Mouse (Mus musculus) kidney, adult 11 months (tissue): ENCODE results near the gene Wdr20.

ENCODE experiments used
- DNase-seq: peaks from one replicate; pipeline ENCODE4 v3.0.0; 2022

The Wdr20 gene

GRCm38 (mm10) chr12:110828908-110829307 is 91.2 kb downstream of the Wdr20 start:
- no peak for DNase-seq

DNA sequence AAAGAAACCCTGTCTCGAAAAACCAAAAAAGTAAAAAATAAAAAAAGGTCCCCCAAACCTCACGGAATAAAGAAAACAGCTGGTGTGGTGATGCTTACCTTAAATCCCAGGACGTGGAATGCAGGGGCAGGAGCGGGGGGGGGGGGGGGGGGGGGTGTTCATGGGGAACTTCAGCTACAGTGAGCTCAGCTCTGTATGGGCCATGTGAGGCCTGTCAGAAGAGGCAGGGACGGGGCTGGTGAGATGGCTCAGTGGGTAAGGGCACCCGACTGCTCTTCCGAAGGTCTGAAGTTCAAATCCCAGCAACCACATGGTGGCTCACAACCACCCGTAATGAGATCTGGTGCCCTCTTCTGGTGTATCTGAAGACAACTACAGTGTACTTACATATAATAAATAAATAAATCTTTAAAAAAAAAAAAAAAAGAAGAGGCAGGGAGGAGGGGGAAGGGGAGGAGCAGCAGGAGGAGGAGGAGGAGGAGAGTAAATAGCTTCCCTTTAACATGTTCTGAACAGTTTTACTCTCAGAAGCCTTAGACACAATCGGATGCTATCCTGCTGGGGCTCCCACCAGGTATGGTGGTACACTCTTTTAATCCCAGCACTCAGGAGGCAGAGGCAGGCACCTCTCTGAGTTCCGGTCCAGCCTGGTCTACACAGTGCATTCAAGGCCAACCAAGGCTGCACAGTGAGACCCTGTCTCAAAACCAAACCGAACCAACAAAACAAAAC is 92.7 kb downstream of the Wdr20 start:
- DNase-seq, result no peak

DNA sequence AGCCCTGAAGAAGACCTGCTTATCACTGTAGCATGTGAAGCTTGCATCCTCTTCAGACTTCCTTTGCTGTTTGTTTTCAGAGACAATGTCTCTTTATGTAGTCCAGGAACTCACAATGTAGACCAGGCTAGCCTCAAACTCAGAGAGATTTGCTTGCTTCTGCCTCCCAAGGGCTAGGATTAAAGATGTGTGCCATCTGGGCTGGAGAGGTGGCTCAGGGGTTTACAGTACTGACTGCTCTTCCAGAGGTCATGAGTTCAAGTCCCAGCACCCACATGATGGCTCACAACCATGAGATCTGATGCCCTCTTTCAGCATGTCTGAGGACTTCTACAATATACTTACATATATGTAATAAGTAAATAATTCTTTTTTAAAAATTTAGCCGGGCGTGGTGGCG is 97.4 kb downstream of the Wdr20 start:
- DNase-seq, result no peak

- no peak for DNase-seq
These were observed 99.0 kb downstream of the Wdr20 start for GRCm38 (mm10) chr12:110836729-110837128.

DNA sequence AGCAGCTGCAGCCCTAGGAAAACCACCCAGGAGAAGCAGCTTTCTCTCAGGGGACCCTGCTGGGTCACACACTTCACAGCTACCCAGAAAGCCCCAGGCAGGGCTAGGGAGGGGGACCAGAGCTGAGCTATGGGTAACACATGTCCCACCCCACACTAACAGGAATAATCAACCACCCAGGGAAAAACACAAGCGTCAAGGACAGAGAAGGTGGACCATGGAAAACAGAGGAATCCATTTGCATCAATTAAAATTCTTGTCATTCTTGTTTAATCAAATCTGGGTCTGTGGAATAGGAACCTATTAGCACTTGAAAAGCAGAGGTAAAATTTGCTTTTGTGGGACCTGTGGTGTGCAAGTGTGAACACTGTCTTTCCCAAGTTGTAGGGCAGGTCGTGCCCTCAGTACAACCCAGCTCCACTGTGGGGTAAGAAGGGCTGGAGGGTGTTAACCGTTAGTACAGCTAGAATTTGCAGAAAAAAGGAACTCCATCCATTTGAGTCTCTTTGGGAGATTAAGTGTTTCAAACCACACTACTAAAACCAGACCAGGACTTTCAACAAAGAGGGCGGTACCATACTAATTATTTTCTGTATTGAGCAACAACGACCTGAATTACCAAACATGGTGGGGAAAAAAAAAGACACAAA is 99.6 kb downstream of the Wdr20 start:
- DNase-seq, result peak; percentile 73

- DNase-seq, result no peak
These were observed 100.1 kb downstream of the Wdr20 start for GRCm38 (mm10) chr12:110837850-110838249.

DNA sequence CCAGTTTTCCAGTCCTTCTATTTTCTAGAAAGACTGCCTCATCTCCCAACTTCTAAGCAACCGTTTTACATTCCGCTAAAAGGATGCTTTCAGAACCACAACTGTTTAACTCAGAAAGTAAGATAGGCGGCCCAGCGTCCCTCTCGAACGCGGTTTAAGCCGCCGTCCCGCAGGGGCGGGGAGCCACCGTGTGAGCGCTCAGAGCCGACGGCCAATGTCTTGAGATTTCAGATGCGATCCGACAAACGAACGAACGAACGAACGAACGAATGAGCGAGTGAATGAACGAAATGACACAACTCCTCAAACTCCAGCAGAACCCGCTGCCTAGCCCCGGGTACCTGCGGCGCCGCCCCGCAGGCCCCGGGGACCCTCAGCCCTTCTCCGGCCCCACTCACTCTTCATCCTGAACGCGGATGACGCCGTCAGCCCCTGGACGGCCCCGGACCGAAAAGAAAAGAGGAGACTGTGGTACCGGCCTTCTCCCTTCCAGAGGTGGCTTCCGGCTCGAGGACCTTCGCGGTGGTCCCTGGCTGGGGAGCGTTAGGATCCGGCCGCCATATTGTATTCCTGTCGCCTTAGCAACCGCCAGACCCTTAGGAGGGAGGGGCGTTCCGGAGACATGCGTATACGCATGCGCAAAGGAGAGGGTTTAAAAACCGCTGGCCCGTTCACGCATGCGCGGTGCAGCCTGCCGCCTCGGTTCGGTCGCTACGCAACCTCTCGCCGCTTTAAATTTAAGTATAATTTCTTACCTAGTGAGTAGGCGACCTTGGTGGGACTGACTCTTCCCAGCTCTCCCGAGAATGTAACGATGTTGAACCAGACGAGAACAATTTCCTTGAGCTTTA is 102.8 kb downstream of the Wdr20 start, which contains the start of gene Mok:
TSS of gene Mok (minus strand) at position 592 of the 851 bp plus-strand sequence.
- DNase-seq, result peak; percentile 91

DNA sequence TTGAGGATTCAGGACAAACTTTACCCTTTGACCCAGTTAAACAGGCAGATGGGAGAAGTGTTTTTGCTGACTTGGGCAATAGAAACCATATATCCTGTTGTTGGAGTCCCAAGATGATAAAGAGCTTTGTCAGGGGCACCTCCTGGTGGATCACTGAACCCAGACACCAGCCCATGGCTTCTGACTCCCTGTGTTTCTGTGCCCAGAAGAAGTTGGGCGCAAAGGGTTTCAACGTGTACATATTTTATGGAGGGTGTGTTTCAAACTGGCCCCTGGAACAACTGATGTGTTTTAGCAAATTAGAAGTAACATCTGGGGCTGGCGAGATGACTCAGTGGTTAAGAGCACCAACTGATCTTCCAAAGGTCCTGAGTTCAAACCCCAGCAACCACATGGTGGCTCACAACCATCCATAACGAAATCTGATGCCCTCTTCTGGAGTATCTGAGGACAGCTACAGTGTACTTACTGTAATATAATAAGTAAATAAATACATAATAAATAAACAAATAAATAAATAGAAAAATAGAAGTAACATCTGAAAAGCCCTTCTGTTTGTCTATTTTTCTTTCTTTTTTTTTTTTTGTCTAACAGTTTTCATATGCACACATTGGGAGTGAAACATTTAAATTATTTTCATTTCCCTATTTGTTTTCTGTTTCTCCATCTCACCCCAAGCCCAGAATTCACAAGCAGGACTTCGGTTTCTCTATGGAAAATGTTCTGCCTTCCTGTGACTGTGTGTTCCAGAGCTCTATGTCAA is 104.2 kb downstream of the Wdr20 start:
- DNase-seq, result no peak

DNA sequence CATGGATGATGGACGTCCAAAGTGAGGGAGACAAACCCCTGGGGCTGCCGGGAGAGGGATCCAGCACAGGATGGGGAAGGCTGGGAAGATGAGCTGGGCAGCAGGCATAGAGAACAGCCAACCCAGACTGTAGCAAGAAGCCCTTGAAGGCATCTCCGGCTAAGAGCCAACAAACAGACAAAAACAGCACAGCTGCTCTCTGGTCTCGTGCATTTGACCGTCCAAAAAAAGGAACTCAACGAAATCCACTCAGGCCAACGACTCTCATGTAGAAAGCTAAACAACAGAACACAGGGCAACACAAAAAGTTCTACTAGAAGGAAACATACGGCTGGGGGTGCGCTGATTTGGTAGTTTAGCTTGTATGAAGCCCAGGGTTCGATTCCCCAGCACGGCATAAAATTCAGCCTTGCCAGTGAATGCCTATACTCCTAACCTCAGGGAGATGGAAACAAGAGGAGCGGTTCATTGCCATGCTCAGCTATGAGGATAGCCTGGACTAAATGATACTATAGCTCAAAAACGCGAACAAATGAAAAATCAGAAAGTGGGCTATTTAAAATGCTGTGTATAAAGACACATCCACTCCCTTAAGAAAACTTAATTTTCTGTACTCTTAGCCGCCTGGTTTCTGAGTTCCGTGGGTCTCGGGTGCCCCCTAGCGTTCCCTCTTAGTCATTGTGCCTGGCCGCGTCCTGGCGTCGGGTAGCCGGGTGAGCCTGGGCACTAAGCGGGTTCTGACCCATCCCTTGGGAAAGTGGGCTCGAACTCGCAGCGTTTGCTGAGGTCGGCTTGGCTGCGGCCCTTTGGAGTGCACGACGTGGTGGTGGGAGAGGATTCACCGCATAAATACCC is 105.7 kb downstream of the Wdr20 start:
- peak; percentile 78 for DNase-seq

DNA sequence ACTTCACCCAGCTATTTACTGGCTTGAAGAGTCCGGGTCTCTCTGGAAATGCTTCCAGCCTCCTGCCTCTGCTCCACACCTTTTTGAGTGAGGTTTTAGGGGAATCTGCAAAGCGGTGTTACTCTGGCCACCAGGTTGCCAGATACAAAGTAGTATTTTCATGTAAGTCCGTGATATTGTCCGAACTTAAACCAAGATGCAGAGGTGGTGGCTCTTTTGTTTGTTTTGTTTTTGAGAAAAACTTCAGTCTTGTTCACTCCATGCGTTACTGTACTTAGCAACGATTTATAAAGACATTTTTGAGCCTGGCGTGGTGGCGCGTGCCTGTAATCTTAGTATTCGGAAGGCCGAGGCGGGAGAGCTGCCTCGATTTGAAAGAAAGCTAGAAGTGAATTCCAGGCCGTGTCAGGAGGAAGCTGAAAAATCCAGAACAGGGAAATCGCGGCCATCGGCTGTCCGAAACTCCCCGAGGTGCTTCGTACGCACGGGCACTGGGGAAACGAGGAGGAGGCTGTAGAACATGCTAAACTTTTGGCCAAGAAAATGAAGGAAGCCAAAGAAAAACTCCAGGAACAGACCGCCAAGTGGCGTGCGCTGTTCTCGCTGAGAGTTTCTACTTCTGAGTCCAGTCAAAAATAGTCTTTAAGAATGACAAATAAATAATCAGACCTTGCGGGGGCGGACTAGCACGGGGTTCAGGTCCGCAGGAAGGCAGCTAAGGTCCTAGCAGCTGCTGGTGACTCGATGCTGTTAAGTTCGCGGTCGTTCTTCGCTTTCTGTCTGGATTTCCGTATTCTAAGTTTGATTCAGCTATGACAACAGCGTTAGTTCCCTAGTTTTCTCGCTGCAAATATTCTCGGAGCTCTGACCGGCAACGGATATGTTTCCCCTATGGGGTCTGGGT is 106.7 kb downstream of the Wdr20 start:
- DNase-seq, result no peak

DNA sequence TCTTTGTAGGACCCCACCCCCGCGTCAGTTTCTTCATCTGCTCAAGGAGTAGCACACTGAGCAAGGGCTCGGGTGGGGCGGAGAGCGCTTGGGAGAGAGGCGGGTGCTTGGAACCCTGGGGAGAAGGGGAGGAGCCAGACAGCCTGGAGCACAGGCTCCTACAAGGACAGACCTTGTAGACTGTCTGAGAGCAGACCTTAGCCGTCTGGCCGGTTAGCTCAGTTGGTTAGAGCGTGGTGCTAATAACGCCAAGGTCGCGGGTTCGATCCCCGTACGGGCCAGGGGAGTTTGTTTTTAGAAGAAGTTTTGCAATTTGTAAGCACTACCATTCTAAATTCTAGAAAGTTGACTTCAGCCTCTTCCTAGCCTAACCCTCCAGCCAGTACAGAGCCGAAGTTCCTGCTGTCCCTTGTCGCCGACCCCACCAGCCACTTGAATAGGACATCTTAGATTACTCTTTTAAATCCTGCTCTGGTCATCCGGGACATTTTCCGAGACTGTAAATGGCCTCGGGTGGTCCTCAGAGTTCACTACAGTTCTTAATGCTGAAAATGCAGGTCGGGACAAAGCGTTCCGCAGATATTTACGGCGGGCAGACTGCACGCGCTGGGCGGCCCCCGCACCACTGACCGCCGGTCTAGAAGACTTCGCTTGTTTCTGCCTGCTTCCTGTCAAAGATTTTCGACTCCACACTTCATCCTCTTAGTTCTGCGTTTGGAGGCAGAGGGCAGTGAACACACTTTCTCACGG is 107.6 kb downstream of the Wdr20 start:
- peak; percentile 95 for DNase-seq

DNA sequence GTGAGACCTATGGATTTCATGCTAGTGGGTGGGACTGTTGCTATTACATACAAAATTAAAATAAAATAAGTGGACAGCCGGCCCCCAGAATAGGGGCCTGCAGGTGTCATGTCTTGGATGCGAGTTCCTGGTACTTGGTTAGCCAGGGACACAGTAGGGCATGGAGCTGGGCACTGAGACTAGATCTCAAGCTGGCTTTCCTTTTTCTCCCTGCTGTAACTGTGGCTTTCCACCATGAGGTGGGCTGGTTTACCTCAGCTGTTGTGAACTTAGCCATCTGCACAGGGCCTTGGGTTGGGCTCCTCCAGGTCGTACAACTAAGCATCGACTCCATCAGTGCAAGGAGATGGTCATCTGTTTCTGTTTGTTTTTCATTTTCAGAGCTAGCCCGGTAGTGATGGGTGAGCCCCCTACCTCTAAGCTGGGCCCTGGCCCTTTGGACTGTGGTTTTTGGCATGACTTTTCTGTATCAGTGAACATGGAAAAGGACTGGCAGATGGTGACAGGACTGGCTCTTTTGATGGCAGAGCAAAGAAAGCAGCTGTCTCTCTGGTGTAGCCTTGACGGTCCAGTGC is 108.5 kb downstream of the Wdr20 start:
- DNase-seq, result no peak

GRCm38 (mm10) chr12:110850010-110850928 is 112.5 kb downstream of the Wdr20 start, which contains the start of gene Zfp839:
Gene Zfp839, plus strand, starts transcription at chr12:110850253.
- peak; percentile 81 for DNase-seq

DNA sequence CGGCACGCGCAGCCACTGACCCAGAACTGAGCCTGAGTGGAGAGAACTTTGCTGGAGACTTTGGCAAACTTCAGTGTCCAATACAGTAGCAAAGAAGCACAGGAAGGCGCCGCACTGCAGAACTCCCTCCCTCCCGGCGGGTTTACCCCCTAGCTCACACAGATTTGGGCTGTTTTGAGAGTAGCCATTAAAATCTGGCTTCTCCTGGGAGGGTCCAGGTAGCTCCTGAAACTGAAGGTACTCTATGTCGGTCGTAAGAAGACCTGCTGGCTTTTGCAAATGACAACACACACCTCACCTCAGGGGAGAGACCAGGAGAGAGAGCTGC is 113.1 kb downstream of the Wdr20 start:
- DNase-seq, result peak; percentile 54

GRCm38 (mm10) chr12:110851414-110851813 is 113.7 kb downstream of the Wdr20 start:
- no peak for DNase-seq

- DNase-seq, result no peak
These were observed 114.2 kb downstream of the Wdr20 start for GRCm38 (mm10) chr12:110851923-110852322.
